ENCODE assay signal across 10 mouse cellular contexts in the genomic region with DNA sequence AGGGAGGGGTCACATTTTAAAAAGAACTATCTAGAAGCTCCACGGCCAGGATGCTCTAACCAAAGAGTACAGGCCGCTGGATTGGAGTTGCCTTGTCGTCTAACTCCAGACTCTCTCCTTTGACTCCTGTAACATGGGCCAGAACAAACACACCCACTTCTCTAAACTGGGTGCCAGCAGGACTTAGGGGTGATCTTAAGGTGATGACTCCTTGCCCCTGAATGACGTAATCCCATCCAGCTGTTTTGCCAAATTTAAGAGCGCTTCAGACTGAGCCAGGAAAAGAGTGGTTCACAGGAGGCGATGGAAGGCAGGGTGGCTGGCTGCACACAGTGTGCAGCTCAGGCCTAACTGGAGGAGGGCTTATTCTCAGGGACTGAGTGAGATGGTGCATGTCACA.
"Had no signal": no experiment of that assay in that cellular context is flagged by ENCODE, and none has a peak within 500 bp of the region (broad histone marks: within the 10 kb centered on the region; RNA-seq: fewer than 3 reads in every experiment).

No protein-coding gene starts in this region.

- DNase-seq: kidney, adult 18-20 months; kidney, adult 9 months; kidney, postnatal 14 days; kidney, postnatal 4 days; liver, postnatal 0 days; lung, embryonic 14.5 days; retina, postnatal 1 day; right cerebral cortex, postnatal 25 days; thymus, adult 18-20 months; thymus, postnatal 36 days had no signal
